Mouse (Mus musculus) stomach, adult 2 months (tissue): ENCODE results near the gene Speer4a. TPM values are rescaled to one million over a fixed set of nuclear protein-coding genes. Genes with fewer than 3 reads are reported as not detected.

Source experiments
- polyA plus RNA-seq: library from polyadenylated mRNA; depleted of rRNA; stranded (reverse); fragments of >200 nt; gene quantifications from 2 replicates; pipeline ENCODE4 v1.2.3, GENCODE M21; 2012; rRNA removed

Speer4a gene
- polyA plus RNA-seq = not detected in 2 replicates

GRCm38 (mm10) chr5:26039458-26039857, at the start of gene Speer4a:
Gene Speer4a (minus strand): TSS chr5:26039558.

GRCm38 (mm10) chr5:26058481-26058880, 19.1 kb upstream of the Speer4a start, which contains the start of gene Gm7347:
Gene Gm7347 (minus strand): TSS chr5:26058581.

GRCm38 (mm10) chr5:26022816-26023215, 16.5 kb downstream of the Speer4a start, which contains the start of gene Gm5862:
Gene Gm5862 (minus strand): TSS chr5:26022916.

GRCm38 (mm10) chr5:26004698-26005097, 34.7 kb downstream of the Speer4a start, which contains the start of gene Gm1979:
Gene Gm1979 (minus strand): TSS chr5:26004798.

GRCm38 (mm10) chr5:25988550-25988949, 50.8 kb downstream of the Speer4a start, which contains the start of gene Gm21698:
Gene Gm21698 (minus strand): TSS chr5:25988650.

Other genes starting within 250 kb of the Speer4a start
- not detected in 2 replicates for gene Gm21663, start 97.2 kb downstream of the Speer4a start, polyA plus RNA-seq
- gene Gm21671, start 85.1 kb downstream of the Speer4a start, polyA plus RNA-seq = not detected in 2 replicates
- not detected in 2 replicates for gene Gm21680, start 66.9 kb downstream of the Speer4a start, polyA plus RNA-seq
- gene Gm21698, start 50.9 kb downstream of the Speer4a start, polyA plus RNA-seq = not detected in 2 replicates
- gene Gm1979, start 34.8 kb downstream of the Speer4a start, polyA plus RNA-seq = not detected in 2 replicates
- not detected in 2 replicates for gene Gm5862, start 16.6 kb downstream of the Speer4a start, polyA plus RNA-seq
- gene Gm7347, start 19.0 kb upstream of the Speer4a start, polyA plus RNA-seq = not detected in 2 replicates
- gene Gm10471, start 49.7 kb upstream of the Speer4a start, polyA plus RNA-seq = not detected in 2 replicates
- not detected in 2 replicates for gene 5031410I06Rik, start 65.8 kb upstream of the Speer4a start, polyA plus RNA-seq
- gene Gm10220, start 81.9 kb upstream of the Speer4a start, polyA plus RNA-seq = not detected in 2 replicates
- 0.02 TPM in 1 of 2 replicates, not detected in the other for gene Gm7361, start 218.1 kb upstream of the Speer4a start, polyA plus RNA-seq